Mouse (Mus musculus): ENCODE measurements around the gene 1700047I17Rik2.
"Not testable (repeated sequence)": the region's sequence is repeated elsewhere in the genome, so short reads cannot be mapped to it uniquely, and the experiment has no call there.

DNA sequence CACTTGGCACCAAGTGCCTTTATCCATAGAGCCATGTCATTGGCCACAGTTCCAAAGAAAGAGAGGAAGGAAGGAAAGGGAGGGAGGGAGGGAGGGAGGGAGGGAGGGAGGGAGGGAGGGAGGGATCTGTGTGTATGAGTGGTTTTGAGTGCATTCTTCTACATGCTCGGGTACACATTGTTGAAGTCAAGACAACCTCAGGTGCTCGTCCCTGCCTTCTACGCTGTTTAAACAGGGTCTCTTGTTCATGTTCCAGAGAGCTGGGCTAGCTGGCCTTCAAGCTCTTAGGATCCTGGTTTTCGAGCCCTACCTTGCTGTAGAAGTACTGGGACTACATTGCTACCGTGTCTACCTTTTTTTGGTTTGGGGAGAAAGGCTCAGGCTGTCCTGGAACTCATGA, 10.3 kb upstream of the 1700047I17Rik2 start:
- not testable (repeated sequence) for TF ChIP-seq CTCF (IDR thresholded peaks at IDR 0.05; ENCODE audit: insufficient read depth, low read length); POLR2A (IDR thresholded peaks at IDR 0.05; ENCODE audit: borderline replicate concordance, extremely low read depth, low read depth, low read length)

Measured in lung, adult 2 months (tissue).